Mouse (Mus musculus) layer of hippocampus, adult 11-12 months (tissue): ENCODE measurements around the gene Rasa3.
A peak's percentile ranks its signal among the peaks of the same experiment; 100 is the strongest.

Source experiments
- DNase-seq: peaks from one replicate; pipeline ENCODE4 v3.0.0; 2022; ENCODE audit warnings: low spot score

Gene Rasa3

DNA sequence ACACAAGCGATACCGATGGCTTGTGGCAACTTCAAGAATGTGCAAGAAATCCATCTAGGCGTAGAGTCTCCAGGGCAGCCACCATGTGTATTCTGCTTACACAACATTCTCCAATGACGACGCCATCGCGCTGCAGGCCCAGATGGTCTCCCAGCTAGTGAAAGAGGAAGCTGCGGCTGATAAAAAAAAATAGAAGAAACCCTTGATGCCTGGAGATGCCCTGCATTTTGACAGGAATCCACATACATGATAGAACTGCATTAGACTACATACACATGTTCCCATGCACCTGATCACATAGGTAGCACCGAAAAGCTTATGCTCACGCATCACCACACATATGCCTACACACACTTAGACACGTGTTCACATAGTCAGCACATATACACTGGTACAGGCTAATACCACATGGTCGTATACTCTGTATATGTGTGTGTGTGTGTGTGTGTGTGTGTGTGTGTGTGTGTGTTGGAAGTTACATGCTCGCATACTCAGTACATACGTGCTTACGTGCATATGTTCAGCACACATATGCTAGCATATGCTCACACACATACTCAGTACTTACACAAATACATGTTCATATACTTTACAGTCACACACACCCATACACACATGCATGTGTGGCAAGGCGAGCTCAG lies 8.4 kb upstream of the Rasa3 start:
- no peak for DNase-seq

DNA sequence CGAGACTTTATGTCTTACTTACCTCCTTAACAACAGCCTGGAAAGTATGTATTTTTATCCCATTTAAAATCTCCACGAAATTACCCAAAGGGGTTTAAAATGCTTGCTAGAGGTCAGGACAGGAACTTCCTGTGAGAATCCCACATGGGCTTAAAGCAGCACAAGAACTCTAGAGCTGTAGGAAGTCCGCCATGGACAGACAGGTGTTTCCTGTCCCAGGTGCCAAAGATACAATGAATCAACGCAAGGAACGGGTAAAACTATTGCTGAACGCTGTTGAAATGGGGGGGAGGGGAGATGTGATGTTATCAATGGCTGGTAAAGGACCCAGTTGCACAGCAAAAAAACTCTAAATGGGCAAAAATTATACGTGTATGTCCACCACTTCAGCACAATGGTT lies 6.7 kb upstream of the Rasa3 start:
- no peak for DNase-seq

DNA sequence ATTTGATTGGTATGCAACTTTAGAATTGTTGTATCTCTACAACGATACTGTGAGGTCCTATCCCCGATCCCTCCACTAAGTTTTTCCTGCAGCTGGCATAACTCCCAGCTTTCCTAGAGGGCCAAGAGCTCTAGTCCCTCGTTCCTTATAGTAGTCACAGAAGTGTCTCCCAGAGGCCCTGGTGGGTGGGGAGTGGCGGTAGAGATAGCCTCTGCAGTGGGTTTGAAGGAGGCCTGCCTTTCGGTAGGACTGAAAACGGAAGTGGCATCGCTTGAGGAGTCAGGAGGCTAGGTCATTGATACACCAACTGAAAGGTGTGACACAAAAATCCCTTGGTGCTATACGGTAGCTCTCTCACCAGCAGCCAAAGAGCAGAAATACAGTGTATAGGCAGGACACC lies 779 bp upstream of the Rasa3 start:
- no peak for DNase-seq

DNA sequence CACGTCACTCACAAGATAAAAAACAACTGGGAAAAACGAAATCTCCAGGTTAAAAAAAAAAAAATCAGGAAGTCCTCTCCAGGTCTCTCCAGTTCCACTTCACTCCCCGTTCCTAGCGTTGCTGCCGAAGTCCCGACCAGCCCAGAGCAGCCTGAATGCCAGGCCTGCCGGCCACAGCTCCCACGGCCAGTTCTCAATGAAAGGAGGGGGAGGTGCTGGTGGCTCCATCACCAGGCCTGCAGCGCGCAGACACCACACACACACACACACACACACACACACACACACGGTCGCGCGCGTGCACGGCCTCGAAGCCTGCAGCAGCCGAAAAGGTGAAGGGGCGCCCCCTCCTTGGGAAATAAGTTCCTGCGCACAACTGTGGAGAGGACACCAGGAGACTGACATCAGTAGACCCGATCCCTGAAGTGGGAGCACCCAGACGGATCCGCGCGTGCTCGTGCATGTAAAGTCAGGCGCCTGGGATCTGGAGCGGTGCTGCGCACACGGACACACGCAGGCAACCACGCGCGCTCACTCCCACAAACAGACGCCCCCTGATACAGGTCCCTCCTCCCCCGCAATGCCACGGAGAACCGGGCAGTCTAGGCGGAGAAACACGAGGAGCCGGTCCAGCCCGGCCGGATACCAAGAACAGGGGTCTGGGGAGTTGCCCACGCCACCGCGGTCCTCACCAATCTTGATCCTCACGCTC lies 546 bp downstream of the Rasa3 start:
- DNase-seq: peak; percentile 76

DNA sequence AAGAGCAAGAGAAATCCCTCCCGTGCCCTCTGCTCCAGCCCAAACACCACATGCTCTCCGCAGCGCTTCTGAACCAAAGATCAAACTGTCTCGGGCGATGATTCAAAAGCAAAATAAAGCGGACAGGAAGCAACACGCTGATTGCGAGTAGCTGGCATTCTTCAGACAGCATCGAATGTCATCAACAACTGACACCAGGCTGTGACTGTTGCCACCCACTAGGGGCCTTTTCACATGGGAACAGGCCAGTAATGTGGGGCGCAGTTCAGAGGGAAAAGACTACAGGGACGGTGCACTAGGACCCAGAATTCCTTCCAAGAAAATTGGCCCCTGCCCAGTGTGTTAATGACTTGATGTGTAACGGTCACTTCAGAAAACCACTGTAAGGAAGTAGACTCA lies 1.1 kb downstream of the Rasa3 start:
- DNase-seq: peak; percentile 69

DNA sequence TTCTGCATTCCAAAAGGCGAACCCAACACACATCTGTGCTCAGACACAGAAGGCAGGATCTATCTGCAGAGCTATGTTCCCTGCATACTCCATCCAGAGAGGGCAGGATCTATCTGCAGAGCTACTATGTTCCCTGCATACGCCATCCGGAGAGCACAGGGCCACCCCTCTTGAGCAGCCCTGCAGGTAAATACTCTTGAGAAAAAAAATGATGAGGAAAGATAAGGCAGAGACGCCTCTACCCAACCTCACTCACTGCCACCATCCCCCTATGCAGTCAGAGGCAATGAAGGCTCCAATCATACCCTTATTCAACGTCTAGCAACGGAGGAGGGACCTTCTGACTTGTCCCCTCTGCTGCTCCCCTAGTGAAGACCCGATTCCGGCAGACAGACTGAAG lies 1.9 kb downstream of the Rasa3 start:
- no peak for DNase-seq

DNA sequence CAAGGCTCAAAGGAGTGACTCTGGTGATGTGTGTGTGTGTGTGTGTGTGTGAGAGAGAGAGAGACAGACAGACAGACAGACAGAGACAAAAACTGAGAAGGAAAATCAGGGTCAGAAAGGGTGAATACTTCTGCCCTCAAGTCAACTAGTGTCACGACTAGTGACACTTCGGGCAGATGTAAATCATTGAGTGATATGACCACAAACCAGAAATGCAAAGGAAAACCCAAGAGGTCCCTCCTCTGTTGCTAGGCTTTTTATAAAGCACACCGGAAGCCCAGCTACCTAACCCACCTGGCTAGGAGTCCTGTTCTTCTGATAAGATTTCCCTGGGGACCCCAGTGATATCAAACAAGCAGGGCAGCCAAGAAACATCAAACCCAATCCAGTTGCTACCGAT lies 2.3 kb downstream of the Rasa3 start:
- DNase-seq: no peak

DNA sequence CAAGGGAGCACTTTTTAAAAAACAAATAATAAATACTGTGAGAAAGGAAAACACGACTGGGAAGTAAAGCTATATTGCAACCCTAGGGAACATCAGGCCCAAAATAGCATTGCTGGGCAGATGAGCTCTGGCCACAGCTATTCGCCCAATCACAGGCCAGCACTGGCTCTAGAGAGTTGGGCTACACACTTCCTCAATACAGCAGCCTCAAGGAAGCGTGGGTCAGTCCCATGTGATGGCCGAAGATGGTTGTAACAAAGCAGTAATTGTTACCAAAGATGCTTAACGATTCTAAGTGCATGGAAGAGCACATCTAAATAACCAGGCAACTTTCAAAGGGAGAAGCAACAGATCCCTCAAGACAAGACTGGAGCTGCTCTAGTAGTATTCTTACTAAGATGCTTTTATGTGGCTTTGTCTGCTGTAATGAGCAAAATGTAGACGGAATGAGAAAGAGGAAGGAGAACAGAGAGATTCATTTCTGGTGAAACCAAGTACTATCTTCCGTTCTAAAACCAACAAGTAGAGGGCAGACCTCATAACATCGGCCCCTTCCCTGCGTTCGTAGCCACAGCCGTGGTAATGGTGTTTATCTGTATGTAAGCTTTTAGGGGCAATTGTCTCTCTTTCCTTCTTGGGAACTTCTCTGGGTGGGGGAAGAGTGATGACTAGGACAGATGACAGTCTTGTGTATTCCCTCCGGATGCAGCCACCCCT lies 3.0 kb downstream of the Rasa3 start:
- no peak for DNase-seq

DNA sequence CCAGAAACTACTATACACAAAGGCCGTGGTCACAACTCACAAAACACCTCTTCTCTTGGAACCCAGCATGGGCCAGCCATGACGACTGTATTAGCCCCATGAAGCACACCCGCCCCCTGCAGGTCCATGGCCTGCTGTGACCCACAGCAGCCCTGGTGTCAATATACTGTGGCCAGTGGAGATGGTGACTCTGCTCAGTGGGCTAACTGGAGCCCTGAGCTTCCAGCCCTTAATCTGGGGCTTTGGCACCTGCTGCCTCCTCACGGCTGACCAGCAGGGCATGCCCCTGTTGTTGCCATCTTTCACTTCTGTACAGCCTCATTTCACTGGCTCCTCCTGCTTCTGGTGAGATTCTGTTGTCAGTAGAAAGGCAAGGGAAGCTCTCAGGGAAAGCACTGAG lies 4.2 kb downstream of the Rasa3 start:
- peak; percentile 61 for DNase-seq

DNA sequence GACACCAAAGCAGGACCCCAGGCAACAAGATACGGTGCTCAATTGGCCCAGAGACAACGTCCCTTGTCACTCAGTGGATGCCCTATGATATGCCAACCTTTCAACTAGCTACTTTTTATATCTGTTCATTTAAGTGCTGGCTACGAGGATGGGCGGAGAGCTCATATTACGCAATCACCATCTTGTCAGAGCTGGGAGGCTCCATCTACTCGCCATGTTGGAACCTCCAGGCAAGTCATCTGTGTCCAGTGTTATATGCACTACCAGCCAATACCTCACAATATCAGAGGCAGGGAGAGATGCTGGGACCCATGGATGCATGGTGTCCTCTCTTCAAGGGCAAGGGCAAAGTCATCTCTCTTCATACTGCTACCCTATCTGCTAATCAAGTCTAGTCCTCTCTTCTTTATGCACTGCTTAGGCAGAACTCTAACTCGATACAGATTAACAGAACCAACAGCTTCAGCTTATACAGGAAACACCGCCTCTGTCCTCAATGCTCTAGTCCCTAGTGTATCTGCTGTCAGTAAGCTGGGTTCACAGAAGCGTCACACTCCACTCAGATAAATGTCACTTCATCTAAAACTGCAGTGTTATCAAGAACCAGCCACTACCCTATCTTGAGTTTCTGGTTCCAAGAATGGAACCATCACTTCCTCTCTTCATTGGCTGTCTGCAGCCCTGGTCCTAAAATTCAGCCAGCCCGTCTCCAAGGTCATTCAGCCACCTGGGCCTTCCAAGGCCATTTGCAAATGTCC lies 6.0 kb downstream of the Rasa3 start:
- no peak for DNase-seq

DNA sequence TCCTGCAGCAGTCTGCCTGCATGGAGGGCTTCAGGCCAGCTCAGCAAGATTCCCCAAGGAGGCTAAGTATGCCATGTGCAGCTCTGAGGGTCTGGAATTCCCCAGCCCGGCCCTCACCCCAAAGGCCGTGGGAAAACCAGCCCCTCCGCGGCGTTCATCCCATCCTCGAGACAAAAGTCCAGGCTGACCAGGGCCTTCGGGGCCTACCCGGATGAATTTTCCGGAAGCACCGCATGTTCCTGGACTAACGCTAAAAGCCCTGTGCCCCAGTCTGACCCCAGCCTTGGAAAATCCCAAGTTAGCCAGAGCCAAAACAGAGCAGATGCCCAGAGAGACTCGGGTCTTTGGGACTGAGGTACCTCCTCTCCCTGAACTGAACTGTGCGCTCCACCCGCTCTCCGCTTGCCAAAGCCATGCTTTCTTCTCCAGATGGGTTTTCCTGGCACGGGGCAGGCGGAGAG lies 7.4 kb downstream of the Rasa3 start:
- no peak for DNase-seq

DNA sequence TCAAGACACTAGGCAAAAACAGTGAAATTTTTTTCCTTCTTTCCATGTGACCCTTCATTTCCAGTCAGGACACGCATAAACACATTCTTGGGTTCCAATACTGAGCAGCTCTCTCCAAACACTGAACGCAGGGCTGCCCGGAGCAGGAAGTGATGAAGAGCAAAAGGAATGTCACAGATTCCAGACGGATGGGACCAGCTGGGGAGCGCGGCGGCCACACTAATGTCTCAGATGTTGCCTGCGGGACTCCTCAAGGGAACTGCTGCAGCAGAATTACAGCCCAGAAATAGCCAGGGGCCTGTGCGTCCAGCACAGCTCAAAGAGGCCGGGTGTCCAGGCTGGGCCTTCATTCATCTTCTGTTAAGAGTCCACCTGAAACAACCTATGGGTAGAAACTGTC lies 9.0 kb downstream of the Rasa3 start:
- DNase-seq: no peak

DNA sequence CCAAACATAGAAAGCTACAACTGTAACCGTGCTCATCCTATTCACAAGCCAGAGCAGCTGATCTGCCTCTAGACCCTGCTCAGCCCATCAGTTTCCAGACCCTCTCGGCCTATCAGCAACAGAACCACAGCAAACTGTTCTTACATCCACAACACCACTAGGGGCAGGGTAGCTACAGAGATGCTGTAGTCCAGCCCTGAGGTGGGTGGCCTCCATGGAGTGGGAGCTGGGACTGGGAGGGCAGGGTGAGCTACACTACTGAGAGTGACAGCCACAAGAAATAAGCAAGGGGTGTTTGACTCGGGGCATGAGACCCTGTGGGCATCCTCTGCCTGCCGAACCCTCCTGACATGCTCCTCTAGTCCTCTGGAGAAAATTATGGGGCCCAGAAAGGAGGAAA lies 9.5 kb downstream of the Rasa3 start:
- no peak for DNase-seq

DNA sequence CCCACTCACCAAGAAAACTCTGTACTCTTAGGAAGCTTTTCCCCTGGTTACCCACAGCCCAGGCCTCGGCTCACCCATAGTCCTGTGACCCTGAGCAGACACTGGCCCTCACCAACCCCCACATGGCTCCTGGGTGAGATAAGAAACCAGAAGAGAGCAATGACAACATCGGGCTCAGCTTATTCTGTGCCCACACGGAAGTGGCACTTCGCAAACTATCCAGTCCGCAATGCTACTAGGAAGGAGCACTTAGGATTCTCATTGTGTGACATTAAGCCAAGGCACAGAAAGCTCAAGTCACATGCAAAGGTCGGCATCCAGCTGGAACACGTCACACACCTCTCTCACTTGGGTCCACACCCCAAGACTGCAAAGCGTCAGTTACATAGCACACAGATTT lies 11.5 kb downstream of the Rasa3 start:
- DNase-seq: no peak

DNA sequence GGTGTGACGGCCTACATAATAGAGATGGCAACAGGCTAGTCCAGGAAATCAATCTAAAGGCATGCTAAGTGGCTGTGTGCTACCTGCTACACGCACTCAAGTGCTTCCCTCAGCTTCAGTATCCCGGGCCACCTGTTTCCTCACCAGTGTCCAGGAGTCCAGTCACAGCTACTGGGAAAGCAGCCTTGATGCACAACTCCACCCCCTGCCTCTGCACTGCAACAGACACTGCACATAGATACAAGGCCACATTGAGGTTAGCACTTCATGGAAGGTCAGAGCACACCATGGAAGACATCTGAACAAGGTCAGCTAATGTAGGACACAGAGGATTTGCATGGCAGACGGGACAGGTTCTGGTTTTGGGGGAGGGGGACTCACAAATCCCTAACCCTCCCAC lies 11.9 kb downstream of the Rasa3 start:
- DNase-seq: no peak

DNA sequence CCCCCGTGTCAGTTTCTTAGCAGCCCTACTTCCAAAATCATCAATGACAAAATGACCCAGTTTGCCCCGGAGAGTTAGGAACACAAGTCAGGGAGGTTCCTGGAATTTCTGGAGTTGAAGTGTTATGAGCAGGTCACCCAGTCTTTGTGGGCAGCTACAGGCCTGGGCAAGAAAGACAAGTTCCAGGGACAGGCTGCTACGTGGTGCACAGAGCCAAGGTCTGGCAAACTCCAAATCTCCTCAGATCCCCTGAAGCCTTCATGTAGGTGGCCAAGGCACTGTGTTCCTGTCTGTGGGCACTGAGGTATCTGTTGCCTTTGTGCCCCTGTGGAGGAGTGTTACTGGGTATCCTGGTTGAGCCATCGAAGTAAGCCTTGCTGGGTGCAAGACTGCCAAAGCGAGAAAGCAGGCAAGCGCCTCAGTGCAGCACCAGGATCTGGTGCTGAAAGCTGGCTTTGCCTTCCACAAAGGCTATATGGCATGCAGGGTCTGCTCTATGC lies 12.6 kb downstream of the Rasa3 start:
- DNase-seq: no peak

DNA sequence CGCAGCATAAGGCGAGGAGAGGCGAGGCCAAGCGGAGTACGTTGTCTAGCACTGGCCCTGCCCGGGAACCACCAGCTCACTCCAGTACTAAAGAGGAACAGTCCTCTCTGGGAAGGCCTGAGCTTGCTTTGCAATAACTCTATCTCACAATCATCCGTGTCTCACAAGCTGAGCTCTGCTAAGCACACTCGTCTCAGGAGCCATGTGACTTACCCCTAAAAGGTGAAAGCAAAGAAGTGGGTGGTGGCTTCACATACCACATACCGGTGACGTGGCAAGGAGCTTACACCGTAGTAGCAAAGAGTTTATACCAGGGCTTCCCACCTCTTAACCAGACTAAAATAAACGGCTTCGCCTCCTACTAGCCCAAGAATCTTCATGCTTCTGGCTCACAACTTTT lies 17.1 kb downstream of the Rasa3 start:
- no peak for DNase-seq

DNA sequence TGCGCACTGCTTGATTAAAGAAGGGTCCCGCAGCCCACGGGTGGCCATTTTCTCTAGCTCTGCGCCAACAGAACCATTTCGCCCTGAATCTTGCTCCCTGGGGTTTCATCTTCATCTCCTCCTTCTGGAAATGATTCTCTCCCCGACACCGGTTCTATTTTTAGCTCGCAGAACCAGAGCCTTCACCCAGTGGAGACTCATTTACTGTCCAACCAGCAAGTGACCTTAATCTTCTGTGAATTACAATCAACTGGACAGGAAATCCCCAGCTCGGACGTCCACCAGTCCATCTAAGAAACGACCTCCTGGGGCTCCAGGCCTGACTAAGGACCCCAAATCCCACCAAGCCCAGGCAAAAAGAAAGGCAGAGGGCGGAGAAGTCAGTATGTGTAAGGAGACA lies 19.9 kb downstream of the Rasa3 start:
- no peak for DNase-seq

DNA sequence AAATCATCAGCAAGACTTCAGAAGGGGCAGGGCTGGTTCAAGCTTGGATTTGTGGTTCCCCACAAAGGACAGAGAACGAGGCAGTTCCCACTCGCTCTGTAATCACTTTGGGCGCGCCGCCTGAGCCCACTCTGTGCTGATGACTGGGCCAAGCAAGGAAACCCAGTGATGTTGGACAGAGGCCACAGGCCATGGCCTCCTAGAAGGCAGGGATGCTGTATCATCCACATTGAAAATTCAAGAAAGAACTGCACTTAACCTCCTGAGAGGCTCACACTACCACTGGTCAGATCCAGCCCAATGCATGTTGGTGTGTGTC lies 22.4 kb downstream of the Rasa3 start:
- no peak for DNase-seq

DNA sequence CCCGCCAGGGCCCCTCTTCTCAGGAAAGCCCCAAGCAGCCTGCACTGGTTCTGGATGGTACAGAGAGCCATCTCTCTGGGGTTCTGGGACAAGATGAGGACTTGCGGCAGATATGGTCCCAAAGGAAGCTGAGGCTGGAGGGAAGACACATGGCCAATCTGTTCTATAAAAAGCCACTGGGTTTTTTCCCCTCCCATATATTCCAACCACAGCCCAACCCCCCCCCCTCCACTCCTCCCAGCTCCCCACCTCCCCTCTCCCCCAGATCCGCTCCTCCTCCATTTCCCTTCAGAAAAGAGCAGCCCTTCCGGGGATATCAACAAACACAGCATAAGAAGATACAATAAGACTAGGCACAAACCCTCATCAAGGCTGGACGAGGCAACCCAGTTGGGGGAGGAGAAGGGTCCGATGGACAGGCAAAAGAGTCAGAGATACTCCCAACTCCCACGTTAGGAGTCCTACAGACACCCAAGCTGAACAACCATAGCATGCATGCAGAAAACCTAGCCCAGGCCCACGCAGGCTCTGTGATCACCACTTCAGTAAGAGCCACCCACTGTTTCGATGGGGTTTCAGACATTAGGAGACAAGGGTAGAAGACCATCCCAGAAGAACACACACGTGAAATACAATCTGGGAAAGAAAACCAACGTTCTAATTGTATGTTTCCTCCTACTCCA lies 22.9 kb downstream of the Rasa3 start:
- no peak for DNase-seq

DNA sequence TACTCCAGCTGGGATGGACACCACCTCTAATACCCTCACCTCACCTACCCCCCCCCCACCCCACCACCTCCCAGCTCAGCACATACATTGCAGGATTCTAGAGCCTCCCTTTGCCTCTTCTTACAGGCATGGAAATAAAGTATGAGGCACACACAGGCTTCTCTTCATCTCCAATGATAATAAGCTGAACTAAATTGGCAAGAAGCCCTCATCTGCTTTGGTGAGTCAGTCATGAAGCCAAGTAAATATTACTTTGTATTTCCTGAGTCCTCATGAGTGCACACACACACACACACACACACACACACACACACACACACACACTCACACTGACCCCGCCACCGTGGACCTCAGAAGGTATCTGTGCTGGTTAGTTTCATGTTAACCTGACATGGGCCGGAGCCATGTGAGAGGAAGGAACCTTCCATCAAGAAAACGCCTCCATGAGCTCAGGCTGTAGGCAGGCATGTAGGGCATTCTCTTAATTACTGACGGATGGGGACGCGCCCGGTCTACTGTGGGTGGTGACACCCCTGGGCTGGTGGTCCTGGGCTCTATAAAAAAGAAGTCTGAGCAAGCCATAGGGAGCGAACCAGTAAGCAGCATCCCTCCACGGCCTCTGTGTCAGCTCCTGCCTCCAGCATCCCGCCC lies 26.7 kb downstream of the Rasa3 start:
- DNase-seq: no peak

DNA sequence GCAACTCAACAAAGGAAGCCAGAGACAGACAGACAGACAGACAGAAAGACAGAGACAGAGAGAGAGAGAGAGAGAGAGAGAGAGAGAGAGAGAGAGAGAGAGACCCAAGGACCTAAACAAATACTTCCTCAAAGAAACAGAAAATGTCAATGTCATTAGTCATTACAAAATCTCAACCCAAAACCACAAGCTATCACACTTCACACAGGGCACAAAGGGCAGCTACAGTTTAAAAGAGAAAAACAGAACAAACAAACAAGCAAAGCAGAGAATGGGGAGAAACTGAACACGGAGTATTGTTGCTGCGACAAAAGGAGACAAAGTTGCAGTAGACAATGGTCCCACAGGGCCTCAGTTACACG lies 28.3 kb downstream of the Rasa3 start:
- DNase-seq: no peak
